Mouse (Mus musculus) CD4-positive, CD25-positive, alpha-beta regulatory T cell, adult 2 months (primary cell): ENCODE data around the gene Olfr1123.
"Not testable (repeated sequence)": the region's sequence is repeated elsewhere in the genome, so short reads cannot be mapped to it uniquely, and the experiment has no call there.

Experiments
- DNase-seq: peaks from one replicate; pipeline ENCODE4 v3.0.0-alpha.2; 2012; ENCODE audit warnings: low read depth, low spot score

Gene Olfr1123

GRCm38 (mm10) chr2:87416335-87416734, at the start of gene Olfr1123:
Gene Olfr1123 (plus strand): TSS chr2:87416635.
- DNase-seq: no peak

GRCm38 (mm10) chr2:87369595-87369994, 46.8 kb upstream of the Olfr1123 start, which contains the start of gene Olfr1121:
Gene Olfr1121 (plus strand): TSS chr2:87369895.
- no peak for DNase-seq

- no peak for DNase-seq
These were observed 44.7 kb upstream of the Olfr1123 start for GRCm38 (mm10) chr2:87371726-87372125.

DNA sequence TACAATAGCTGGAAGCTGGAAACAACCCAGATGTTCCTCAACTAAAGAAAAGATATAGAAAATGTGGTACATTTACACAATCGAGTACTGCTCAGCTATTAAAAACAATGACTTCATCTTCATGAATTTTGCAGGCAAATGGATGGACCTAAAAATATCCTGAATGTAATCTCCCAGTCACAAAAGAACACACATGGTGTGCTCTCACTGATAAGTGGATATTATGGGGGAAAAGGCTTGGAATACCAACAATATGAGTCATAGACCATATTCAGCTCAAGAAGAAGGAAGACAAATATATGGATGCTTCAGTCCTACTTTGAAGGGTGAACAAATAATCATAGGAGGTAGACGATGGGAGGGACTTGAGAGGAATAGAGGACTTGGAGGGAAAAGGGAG, 32.5 kb upstream of the Olfr1123 start:
- no peak for DNase-seq

DNA sequence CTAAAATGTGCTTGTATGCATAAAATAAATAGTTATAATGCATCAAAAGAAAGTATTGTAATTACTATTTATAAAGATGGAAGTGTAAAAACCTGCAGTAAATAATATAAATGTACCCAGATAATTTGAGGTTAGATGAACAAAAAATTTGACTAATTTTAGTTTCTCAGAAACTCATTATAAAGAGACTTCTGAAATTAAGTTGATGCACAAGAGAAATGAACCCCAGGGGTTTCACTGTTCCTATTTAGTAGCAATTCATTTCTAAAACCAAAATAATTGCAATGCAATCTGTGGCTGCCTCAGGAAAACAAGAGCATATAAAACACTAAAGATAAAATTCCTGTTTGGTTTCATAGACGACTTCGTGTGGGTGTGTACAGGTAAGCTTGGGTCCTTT, 30.9 kb upstream of the Olfr1123 start, which contains the start of gene Olfr1122:
Gene Olfr1122, plus strand, starts transcription at position 301 of the 400 bp plus-strand sequence.
- no peak for DNase-seq

DNA sequence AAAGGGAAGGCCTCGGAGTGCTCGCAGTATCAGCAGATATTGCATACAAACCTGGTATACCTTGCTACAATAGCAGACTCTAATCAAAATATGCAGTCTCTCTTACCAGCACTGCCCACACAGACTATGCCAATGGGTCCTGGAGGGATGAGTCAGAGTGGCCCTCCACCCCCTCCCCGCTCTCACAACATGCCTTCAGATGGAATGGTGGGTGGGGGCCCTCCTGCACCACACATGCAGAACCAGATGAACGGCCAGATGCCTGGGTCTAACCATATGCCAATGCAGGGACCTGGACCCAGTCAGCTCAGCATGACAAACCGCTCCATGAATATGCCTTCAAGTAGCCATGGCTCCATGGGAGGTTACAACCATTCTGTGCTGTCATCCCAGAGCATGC, 22.8 kb upstream of the Olfr1123 start:
- DNase-seq: not testable (repeated sequence)

- not testable (repeated sequence) for DNase-seq
These were observed 21.7 kb upstream of the Olfr1123 start for GRCm38 (mm10) chr2:87394686-87395085.

GRCm38 (mm10) chr2:87429975-87430374, 13.5 kb downstream of the Olfr1123 start, which contains the start of gene Olfr1124:
Gene Olfr1124 (plus strand): TSS chr2:87430275.
- no peak for DNase-seq

DNA sequence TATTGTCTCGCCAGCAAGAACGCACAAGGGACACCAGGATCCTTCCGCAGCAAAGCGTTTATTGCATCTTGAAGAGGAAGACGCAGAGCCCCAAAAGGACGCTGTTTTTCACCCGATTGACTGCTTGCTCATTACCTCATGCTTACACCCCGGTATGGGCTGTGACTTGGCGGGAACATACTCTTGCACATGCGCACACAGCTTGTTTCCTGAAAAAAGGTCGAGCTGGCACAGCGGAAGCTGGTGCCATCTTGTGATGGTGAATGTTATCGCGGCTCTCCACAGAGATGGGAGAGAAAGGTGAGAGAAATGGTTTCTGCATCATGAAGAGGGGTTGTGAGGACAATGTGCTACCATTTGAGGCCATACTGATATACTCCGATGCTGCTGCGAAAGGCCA, 21.3 kb downstream of the Olfr1123 start:
- DNase-seq: no peak

GRCm38 (mm10) chr2:87453662-87454061, 37.2 kb downstream of the Olfr1123 start, which contains the start of gene Olfr1126:
Gene Olfr1126 (plus strand): TSS chr2:87453962.
- no peak for DNase-seq

DNA sequence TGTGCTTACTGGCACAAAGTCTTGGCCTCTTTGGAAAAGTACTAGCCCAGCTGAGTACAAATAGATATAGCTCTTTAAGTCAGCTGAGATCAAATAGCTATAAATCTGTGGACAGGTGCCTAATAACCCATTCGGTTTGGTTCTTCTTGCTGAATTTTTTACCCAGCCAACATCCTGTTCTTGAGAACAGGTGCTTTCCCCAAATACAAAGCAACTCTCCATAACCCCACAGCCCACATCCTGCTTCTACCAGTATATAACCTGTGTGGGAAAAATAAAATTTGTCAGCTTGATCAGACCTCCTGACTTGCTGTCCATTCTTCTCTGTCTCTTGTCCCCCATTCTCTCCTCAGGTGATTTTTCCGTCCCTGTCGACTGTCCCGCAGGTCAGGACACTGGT, 45.3 kb downstream of the Olfr1123 start:
- DNase-seq: no peak
